Mouse (Mus musculus): ENCODE data around the gene Cpn2.

The Cpn2 gene

DNA sequence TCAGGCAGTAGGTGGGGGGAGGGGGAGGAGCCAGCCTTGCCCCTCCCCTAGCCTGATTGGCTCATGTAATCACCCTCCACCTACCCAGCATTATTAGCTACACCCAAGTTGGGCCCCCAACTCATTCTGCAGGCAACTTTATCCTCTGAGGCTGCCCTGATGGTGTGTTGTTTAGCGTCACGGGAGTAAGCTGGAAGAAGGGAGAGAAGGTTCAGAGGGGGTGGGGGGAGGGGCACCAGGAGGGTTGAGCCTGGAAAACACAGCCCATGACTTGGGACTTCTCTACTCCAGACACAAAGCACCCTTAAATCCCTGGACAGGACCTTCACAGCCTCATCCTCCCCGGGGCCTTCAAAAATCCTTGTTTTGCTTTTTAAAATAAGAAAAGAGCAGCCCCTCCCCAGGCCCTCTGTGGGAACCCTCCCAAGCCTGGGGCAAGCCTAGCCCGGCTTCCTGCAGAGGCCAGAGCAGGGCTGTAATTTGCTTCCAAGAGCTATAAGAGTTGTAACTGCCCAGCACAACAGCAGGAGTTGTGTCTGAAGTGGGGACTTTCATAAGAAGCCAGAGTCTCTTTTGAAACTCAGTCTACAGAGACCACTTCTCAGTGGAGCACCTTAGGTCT, 13.5 kb upstream of the Cpn2 start:
- DNase-seq (ENCODE audit: low spot score) = no peak

DNA sequence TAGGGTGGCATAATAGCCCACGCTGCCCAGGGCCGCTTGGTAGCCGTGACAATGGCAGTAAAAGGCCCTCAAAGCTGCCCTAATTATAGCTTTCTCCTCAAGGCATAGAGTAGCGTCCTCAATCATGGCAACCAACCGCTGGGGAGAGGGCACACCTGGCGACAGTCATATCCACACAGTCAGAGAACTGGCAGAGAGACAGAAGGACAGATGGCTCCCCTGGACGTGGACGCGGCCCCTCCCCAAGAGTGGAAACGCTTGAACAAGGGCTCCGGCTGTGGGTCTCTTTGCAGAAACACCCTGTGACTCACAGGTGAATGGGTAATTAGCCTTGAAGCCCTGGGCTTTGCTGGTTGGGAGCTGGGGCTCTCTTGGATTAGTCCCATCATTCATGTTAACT, 11.1 kb upstream of the Cpn2 start:
- no peak for DNase-seq (ENCODE audit: low spot score)

DNA sequence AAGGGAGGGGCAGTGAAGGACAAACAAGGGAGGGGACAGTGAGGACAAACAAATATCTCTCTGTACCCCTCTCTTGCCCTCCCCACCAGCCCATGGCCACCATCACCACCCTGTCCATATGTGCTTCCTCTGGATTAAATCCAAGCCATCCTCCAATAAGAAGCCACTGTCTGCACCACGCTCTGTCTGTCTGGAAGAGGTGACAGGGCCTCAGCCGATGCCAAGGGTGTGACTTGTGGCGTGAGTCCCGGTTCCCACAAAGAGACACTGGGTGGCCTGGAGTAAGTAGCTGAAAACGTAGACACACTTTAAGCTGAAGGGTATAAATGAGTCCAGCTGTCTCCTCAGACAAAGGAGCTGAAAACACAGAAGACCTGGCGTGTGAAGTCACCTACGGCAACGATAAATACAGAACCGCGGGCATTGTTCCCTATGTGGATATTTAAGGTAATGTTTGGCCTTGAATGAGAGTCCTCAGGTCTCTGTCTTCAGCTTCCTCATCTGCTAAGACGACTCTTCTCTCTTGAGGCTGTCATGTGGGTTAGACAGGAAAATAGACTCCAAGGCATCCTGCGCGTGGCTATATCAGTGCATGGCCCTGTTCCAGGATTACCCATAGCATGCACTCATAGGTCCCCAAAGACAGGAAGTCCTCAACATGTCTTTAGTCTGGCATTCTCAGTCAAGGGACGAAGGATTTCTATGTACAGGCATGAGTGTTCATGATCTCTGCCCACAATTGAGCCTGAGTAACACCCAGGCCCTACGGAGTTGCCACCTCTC, 8.4 kb upstream of the Cpn2 start:
- no peak for DNase-seq (ENCODE audit: low spot score)

DNA sequence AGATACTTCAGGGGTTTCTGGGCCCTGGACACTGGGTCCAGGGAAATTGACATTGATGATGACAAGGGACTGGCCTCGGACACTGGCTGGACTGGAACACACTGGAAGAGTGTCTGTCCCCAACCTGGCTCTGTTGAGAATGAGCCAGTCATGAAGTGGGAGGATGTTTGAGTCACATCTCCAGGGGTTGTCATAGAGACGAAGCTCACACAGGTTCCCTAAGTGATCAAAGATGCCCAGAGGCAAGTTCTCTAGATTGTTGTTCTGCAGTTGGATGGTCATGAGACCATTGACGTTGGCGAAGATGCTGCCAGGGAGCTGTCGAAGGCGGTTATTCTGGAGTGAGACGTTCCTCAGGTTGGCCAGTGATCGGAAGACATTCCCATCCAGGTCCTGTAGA, 5.8 kb upstream of the Cpn2 start:
- DNase-seq (ENCODE audit: low spot score) = no peak

DNA sequence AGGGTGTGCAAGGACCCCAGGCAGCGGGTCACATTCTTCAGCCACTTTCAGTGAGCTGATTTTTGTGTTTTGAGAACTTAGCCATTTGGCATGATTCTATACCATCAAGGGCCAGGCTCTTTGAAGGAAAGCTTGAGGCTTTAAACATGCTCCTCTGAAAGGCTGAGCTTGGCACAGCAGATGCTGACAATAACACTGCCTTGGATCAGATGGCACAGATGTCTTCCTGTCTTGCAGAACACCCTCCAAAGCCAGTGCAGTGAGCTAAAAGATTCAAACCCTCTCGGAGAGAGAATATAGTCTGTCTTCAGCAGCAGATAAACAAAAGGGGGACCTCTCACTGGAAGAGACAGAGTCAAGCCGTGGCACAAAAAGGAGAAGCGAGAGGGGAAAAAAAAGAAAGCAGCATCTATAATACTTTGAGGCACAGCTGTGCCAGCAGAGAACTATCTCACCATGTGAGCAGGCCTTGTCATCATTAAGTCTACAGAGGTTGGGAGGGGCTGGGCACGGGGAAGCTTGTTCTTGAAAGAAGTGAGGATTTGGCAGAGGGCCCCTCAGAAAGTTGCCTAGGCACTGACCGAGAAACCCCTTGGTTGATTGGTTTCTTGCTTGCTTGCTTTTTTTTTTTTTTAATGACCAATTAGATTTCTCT, 4.8 kb upstream of the Cpn2 start:
- DNase-seq (ENCODE audit: low spot score) = no peak

DNA sequence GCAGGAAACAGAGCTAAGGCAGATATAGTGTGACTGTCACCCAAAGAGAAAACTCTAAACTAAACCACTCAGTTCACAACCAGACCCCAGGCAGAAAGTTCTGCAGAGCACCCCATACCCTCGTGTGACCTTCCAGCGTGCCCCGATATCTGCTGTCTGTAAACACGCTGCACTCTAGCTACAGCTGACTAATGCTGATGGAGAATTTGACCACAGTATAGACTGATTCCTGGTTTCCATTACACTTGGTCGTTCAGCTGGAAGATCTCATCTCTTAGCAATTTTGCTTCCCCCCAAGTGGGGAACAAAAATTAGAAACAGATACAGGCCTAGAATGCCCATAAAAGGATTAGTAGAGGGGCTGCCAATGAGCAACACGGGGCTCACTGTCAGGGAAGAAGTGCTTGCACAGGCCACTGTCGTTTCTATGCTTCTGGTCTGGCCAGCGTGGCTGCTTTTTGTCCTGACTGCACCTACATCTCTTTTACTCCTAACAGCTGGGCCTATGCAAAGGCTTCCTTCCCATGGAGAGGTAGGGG, 4.0 kb upstream of the Cpn2 start:
- no peak for DNase-seq (ENCODE audit: low spot score)

DNA sequence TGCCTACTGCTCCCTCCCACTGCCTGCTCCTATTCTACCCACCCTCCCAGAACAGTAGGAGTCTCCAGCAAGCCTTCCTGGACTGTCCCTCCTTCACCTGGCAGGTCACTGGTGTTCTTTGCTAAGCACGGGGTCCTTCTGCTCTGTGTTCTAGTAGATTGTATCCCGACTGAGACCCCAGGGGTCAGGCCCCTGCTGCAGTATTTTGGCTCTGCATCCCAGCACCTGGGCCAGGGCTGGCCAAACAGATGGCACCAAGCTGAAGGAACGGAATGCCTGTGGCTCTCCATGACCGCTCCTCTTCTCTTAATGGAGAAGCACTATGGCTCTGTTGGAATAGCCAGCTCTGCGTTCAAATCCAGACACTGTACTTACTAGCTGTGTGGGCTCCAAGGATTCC, 738 bp downstream of the Cpn2 start:
- no peak for DNase-seq (ENCODE audit: low spot score)

DNA sequence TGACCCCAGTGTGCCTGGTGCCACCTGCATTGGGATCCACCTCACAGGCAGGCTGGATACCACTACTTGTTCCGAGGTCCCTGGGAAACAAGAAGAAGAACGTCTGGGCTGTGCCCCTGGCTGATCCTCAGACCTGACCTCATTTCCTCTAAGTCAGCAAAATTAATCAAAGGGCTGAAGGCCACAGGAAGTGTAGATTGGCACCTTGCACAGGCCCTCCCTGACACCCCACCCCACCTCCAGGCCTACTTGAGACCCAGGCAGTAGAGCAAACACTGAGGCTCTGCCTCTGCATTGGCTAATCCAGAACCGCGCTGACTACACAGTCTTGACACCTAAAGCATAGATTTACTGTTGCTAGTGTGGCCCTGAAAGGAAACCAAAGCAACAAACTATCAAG, 1.7 kb downstream of the Cpn2 start:
- no peak for DNase-seq (ENCODE audit: low spot score)

DNA sequence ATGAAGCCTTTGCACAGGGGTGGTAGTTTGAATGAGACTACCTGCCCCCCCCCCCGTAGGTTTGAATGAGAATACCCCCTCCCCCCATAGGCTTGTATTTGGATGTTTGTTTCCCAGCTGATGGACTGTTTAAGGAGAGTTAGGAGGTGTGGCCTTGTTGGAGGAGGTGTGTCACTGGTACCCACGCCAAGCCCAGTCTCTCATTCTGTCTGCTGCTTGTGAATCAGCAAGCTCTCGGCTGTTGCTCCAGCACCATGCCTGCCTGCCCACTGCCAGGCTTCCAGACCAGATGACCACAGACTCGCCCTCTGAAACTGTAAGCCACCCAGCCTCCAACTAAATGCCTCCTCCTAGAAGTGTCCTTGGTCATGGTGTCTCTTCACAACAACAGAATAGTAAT, 4.1 kb downstream of the Cpn2 start:
- DNase-seq (ENCODE audit: low spot score) = no peak

DNA sequence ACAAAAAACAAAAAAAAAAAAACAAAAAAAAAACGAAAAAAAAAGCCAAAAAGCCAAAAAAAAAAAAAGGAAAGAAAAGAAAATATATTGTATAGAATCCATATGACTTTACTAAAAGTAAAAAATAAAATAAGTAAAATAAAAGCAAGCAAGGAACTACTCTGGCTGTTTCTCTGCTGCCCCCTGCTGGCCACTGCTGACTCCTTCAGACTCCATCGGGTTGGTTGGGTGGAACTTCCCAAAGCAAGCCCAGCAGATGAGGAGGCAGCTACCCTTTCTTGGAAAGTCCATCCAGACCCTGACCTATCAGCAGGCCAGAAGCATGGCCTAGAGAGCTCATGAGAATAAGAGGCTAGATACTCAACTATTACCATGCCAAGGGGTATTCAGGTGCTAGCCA, 4.6 kb downstream of the Cpn2 start:
- DNase-seq (ENCODE audit: low spot score) = peak; percentile 88

DNA sequence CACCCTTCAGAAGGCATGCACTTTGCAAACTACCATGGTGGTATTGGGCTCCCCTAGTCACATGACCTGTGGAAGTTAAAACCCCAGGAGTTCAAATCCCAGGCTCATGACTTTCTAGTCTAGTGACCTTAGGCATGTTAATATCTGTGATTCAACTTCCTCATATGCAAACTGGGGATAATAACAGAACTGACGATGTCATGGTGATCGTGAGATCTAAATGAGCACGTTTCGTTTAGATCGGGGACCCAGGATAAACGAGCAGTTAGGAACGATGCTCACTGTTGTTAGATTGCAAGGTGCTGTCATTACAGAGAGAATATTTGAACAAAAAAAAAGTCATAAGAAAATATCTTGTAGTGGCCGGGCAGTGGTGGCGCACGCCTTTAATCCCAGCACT, 5.1 kb downstream of the Cpn2 start:
- no peak for DNase-seq (ENCODE audit: low spot score)

DNA sequence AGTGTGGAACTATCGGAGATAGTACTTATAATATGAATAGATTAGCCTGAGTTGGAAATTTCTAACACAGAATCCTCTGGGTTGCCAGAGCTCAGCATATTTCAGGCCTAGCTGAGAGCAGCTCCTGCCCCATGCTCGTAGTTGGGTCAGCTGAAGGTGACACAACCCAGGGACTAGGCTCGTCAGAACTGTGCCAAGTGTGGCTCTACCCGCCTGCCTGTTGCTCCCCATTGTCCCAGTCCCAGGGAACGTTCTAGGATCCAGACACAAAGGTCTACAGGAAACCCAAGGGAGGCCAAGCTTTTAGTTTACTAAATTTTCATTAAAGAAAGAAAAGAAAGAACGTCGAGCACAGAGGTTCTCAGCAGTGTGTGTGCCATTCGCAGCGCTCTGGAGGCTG, 6.0 kb downstream of the Cpn2 start:
- DNase-seq (ENCODE audit: low spot score) = no peak

DNA sequence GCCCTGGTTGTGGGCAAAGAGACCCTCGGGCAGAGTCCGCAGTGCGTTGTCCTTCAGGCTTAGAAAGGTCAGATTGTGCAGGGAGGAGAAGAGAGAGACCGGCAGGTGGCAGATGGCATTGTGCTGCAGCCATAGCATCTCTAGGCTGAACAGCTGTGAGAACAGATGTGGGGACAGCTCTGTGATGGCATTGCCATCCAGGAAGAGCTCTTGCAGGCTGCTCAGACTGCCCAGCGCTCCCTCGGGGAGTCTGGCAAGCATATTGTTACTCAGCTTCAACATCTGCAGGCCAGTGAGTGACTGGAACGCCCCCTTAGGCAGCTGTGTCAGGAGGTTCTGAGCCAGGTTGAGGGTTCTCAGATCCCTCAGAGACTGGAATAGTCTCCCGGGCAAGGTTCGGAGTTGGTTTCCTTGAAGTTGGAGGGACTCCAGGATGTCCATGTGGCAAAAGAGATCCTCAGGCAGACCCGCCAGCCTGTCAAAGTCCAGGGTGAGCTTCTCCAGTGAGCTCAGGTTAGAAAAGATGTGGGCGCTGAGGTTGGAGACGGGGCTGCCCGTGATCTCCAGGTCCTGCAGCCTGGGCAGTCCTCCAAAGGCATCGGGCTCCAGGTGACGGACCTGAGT, 7.2 kb downstream of the Cpn2 start:
- DNase-seq (ENCODE audit: low spot score) = no peak

DNA sequence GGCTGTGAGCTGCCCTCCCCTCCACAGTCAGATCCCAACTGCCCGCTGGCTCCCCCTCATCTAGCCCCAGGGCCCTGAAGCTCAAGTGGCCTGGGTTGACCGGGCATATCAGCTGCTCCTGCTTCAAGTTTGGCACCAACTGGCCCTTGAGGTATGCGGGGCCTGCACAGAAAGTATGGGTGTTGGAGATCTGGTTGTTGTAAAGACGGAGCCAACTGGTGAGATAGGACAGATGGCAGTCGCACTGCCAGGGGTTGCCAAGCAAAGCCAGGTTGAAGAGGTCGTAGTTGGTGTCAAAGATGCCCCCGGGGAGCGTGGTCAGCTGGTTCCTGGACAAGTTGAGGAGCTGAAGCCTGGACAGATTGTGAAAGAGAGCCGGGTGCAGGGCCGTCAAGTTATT, 7.9 kb downstream of the Cpn2 start:
- DNase-seq (ENCODE audit: low spot score) = no peak

DNA sequence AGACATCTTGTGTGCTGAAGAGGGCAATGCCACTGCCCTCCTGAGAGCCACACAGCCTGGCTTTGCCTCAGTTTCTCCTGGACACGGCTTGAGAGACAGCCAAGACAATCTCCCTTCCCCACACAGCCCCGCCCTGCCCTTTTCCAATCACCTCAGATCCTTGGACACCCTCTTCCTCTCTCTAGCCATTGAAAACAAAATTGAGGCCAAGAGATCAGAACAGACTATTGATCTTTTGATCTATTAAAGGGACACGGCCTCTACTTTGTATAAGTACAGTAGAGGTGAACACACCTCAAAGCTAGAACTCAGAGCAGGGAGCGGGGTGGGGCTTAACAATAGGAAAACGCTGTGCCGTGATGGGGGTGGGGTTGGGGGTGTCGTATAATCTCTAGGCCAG, 8.9 kb downstream of the Cpn2 start:
- no peak for DNase-seq (ENCODE audit: low spot score)

DNA sequence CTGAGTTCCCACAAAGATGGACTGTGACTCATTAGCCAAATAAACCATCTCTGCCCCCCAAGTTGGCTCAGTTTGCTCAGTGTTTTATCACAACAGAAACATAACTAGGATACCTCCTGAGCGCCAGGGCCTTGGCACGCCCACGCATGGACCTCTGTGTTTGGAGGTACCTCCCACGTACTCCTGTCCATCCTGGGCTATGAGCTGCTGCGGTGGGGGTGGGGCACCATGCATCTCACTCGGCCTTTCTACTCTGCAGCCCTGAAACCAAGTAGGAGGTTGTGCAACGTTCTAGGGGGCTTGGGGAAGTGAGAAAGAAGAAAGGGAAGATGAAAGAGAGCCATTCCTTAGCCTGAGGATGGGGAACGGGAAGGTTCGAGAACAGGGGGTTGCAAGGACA, 9.6 kb downstream of the Cpn2 start:
- no peak for DNase-seq (ENCODE audit: low spot score)

DNA sequence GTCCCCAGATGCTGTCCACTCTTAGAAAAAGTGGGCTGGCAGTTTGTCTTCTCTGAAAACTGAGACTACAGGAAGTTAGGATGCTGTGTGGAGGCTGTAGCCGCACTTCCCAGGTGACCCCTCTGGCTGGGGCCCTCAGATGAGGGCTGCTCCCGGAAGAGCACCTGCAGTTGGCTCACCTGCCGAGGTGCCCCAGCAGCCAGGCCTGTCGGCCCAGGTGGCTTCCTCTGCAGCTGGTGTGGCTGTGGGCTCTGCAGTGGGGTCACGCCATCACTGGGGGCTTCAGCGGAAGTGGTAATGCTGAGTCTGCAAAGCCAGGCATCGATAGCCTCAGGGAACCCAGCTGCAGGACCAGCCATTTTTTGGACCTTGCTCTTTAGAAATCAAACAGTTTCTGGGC, 12.2 kb downstream of the Cpn2 start:
- no peak for DNase-seq (ENCODE audit: low spot score)

DNA sequence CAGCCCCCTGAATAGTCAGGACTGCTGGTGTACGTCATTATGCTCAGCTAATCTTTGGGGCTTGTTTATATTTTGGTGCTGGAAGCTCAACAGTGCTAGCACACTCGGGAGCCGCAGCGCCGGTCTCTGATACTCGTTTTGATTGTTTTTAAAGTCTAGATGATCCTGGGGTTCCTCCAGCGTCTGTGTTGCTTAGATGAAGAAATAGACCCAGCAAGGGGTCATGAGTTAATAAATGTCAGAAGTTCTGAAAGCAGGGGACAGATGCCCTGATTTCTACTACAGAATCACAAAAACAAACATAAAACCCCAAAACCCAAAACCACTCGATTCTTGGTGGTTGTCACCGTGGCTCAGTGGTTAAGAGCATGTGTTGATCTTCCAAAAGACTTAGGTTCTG, 13.4 kb downstream of the Cpn2 start:
- DNase-seq (ENCODE audit: low spot score) = no peak

DNA sequence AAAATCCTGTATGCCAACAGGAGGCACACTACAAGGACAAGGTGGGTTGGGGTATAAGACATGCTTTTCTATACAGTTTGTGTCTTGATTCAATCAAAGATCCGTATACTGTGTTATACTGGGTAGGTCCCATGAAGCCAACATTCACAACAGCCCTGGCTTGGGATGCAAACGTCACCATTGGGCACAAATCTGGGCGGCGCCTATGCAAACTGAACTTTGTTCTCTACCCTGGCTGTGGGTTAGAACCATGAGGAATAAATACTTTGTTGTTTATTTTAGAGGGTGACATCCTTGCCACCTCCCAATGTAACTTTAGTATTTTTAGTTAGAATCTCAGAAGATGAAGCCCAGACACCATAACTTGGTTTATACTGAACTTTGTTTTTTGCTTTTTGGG, 13.9 kb downstream of the Cpn2 start:
- no peak for DNase-seq (ENCODE audit: low spot score)

DNA sequence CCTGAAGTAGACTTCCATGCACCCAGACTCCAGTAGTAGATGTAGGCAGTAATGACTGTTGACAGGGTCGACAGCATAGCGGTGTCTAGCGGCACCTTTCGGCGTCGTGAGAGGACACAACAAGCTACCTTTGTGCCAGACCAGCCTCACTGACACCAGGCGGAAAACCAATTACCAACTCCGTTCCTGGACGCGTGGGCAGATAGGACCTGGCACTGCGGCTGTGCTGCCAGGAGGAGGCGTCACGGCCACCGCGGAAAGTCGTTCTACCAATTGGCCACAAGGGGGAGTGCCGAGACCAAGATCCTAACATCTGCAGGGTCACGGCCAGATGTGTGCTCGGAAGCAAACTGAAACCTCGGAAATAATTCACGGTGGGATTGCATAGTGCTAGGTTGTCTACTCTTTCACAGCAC, 15.3 kb downstream of the Cpn2 start:
- peak; percentile 90 for DNase-seq (ENCODE audit: low spot score)

DNA sequence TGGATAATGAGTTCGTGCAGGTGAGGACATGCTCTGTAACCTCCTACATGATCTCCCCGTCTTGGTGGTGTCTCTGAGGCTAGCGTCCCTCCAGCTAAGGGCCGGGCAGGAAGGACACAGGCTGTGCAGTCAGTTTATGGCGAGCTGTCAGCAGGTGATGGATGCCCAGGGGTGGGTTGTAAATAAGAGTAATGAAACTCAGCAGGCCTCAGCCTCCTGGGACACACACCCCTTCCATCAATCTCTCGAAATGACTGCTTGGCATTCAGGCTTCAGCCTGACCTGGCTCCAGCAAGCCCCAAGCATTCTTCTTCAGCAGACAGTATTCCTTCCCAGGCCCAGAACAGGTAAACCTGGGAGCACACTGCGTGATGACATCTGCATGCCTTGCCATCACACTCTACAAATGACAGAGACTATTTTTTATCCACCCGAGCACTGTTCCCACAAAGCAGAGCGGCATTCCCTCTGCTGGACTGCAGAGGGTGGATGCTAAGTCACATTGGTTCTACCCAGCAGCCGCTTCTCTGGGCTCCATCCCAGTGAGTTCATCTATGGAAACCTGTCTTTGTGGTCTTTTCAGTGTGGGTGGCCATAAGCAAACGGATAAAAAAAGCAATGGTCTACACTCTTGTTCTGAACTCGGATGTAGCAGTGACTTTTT, 23.1 kb downstream of the Cpn2 start:
- DNase-seq (ENCODE audit: low spot score) = no peak

DNA sequence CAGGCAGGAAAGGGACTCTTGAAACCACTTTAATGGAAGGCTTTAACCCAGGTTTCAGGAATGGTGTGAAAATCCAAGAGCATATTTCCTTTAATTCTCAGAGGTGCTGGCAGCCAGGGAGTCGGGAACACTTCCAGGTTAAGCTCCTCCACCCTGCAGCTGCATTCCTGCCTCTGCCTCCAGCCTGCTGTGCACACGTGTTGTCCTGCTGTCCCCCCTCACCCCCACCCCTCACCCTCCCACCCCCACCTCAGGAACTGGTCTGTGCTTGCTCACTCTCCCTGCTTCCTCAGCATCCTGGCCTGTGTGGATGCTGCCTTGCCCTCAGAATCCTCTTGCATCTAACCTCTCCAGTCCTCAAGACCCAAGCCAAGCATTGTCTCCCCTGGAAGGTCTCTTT, 25.7 kb downstream of the Cpn2 start:
- no peak for DNase-seq (ENCODE audit: low spot score)
